Mouse (Mus musculus) MEL (cell line): ENCODE results near the gene Tshz2. TPM values are rescaled to one million over a fixed set of nuclear protein-coding genes. Genes with fewer than 3 reads are reported as not detected.

Source experiments
- DNase-seq: peaks from one replicate; pipeline ENCODE4 v3.0.0; 2011; ENCODE audit warnings: low read depth, low spot score
- H3K27ac ChIP-seq: 2 replicates; pipeline ENCODE4 v1.5.1; 2012; ENCODE audit warnings: low read depth, mild to moderate bottlenecking, control low read depth, low read length, moderate library complexity; ENCODE audit not compliant: control insufficient read depth
- H3K27me3 ChIP-seq, 2 experiments: fragments of 150-350 bp in 1 of 2; sonication (generic) in 1 of 2; 2 replicates each; pipeline ENCODE4 v1.6.1; 2012; ENCODE audit warnings: low read length in 2 of 2, mild to moderate bottlenecking in 2 of 2, improper control_type of control experiment in 1 of 2, moderate library complexity in 1 of 2; ENCODE audit not compliant: insufficient read depth in 2 of 2, control insufficient read depth in 1 of 2
- H3K36me3 ChIP-seq, 2 experiments: 2 replicates each; pipeline ENCODE4 v1.6.1; 2012 to 2014; ENCODE audit warnings: low read length in 2 of 2, improper control_type of control experiment in 1 of 2, inconsistent platforms in 1 of 2, mild to moderate bottlenecking in 1 of 2; ENCODE audit not compliant: insufficient read depth in 2 of 2, control insufficient read depth in 1 of 2
- H3K4me1 ChIP-seq, 2 experiments: fragments of 150-350 bp in 1 of 2; sonication (generic) in 1 of 2; 2 replicates each; pipeline ENCODE4 v1.6.1; 2012; ENCODE audit warnings: low read length in 2 of 2, improper control_type of control experiment in 1 of 2, mild to moderate bottlenecking in 1 of 2; ENCODE audit not compliant: insufficient read depth in 2 of 2, control insufficient read depth in 1 of 2
- H3K4me3 ChIP-seq, 2 experiments: fragments of 150-350 bp in 1 of 2; sonication (generic) in 1 of 2; 2 replicates each; pipeline ENCODE4 v1.5.1; 2012; ENCODE audit warnings: low read depth in 2 of 2, low read length in 2 of 2, mild to moderate bottlenecking in 2 of 2, moderate library complexity in 2 of 2, control low read depth in 1 of 2, improper control_type of control experiment in 1 of 2; ENCODE audit not compliant: control insufficient read depth in 1 of 2, insufficient read depth in 1 of 2
- H3K79me2 ChIP-seq: 2 replicates; pipeline ENCODE4 v1.6.1; 2012; ENCODE audit warnings: mild to moderate bottlenecking, low read length, moderate library complexity; ENCODE audit not compliant: control insufficient read depth, poor library complexity, insufficient read depth
- H3K9ac ChIP-seq: 2 replicates; pipeline ENCODE4 v1.6.1; 2012; ENCODE audit warnings: low read depth, mild to moderate bottlenecking, control low read depth, low read length, moderate library complexity; ENCODE audit not compliant: control insufficient read depth, poor library complexity, severe bottlenecking
- H3K9me3 ChIP-seq: fragments of 150-350 bp; sonication (generic); replicated peaks from 2 replicates; pipeline ENCODE4 v1.6.1; 2012; ENCODE audit warnings: mild to moderate bottlenecking, low read length, improper control_type of control experiment, moderate library complexity; ENCODE audit not compliant: insufficient read depth
- BHLHE40 ChIP-seq: IDR thresholded peaks from 2 replicates; pipeline ENCODE4 v1.6.1; 2012; ENCODE audit warnings: low read depth, mild to moderate bottlenecking, inconsistent platforms, low read length, improper control_type of control experiment, borderline replicate concordance
- CHD1 ChIP-seq: IDR thresholded peaks from 2 replicates; pipeline ENCODE4 v1.6.1; 2012; ENCODE audit warnings: low read depth, mild to moderate bottlenecking, inconsistent platforms, low read length, improper control_type of control experiment
- CHD2 ChIP-seq: IDR thresholded peaks from 2 replicates; pipeline ENCODE4 v1.6.1; 2011; ENCODE audit warnings: low read length, improper control_type of control experiment
- CTCF ChIP-seq, 3 experiments: IDR thresholded peaks in 2 of 3; conservative IDR thresholded peaks in 1 of 3; 2 replicates each; pipeline ENCODE4 v1.5.1; 2011 to 2012; ENCODE audit warnings: low read length in 3 of 3, low read depth in 2 of 3, mild to moderate bottlenecking in 2 of 3, improper control_type of control experiment in 1 of 3, inconsistent platforms in 1 of 3, mixed read lengths in 1 of 3, moderate library complexity in 1 of 3; ENCODE audit not compliant: control insufficient read depth in 1 of 3, insufficient read depth in 1 of 3, poor library complexity in 1 of 3, severe bottlenecking in 1 of 3
- ELF1 ChIP-seq: IDR thresholded peaks from 2 replicates; pipeline ENCODE4 v1.6.1; 2014; ENCODE audit warnings: low read depth, mild to moderate bottlenecking, inconsistent platforms, low read length, improper control_type of control experiment, moderate library complexity
- ETS1 ChIP-seq: IDR thresholded peaks from 2 replicates; pipeline ENCODE4 v1.6.1; 2012; ENCODE audit warnings: low read depth, mild to moderate bottlenecking, inconsistent platforms, low read length, improper control_type of control experiment, moderate library complexity
- GABPA ChIP-seq: IDR thresholded peaks from 2 replicates; pipeline ENCODE4 v1.6.1; 2012; ENCODE audit warnings: low read depth, mild to moderate bottlenecking, inconsistent platforms, low read length, improper control_type of control experiment, moderate library complexity
- GATA1 ChIP-seq: IDR thresholded peaks from 2 replicates; pipeline ENCODE4 v1.6.1; 2011; ENCODE audit warnings: low read depth, low read length, improper control_type of control experiment
- KAT2A ChIP-seq: conservative IDR thresholded peaks from 2 replicates; pipeline ENCODE4 v1.6.1; 2012; ENCODE audit warnings: low read depth, low read length, improper control_type of control experiment, inconsistent platforms
- MAFK ChIP-seq: IDR thresholded peaks from 2 replicates; pipeline ENCODE4 v1.6.1; 2011; ENCODE audit warnings: low read depth, mild to moderate bottlenecking, low read length, improper control_type of control experiment, borderline replicate concordance
- MAX ChIP-seq: IDR thresholded peaks from 2 replicates; pipeline ENCODE4 v1.6.1; 2011; ENCODE audit warnings: low read length, improper control_type of control experiment
- MEF2A ChIP-seq: IDR thresholded peaks from 2 replicates; pipeline ENCODE4 v1.6.1; 2014; ENCODE audit warnings: low read depth, mild to moderate bottlenecking, inconsistent platforms, low read length, improper control_type of control experiment; ENCODE audit not compliant: poor library complexity, insufficient replicate concordance, severe bottlenecking; ENCODE audit errors: extremely low read depth
- MYB ChIP-seq: IDR thresholded peaks from 2 replicates; pipeline ENCODE4 v1.6.1; 2011; ENCODE audit warnings: mild to moderate bottlenecking, low read depth, low read length, improper control_type of control experiment
- MYC ChIP-seq: IDR thresholded peaks from 2 replicates; pipeline ENCODE4 v1.6.1; 2011; ENCODE audit warnings: low read depth, mild to moderate bottlenecking, low read length, improper control_type of control experiment, moderate library complexity
- NRF1 ChIP-seq: IDR thresholded peaks from 2 replicates; pipeline ENCODE4 v1.6.1; 2014; ENCODE audit warnings: low read depth, mild to moderate bottlenecking, inconsistent platforms, low read length, improper control_type of control experiment, moderate library complexity; ENCODE audit not compliant: poor library complexity, insufficient read depth, severe bottlenecking
- POLR2A ChIP-seq, 2 experiments: IDR thresholded peaks; 2 replicates each; pipeline ENCODE4 v1.6.1; 2011 to 2012; ENCODE audit warnings: low read length in 2 of 2, mild to moderate bottlenecking in 2 of 2, control low read depth in 1 of 2, improper control_type of control experiment in 1 of 2, low read depth in 1 of 2, moderate library complexity in 1 of 2; ENCODE audit not compliant: control insufficient read depth in 1 of 2, insufficient read depth in 1 of 2, poor library complexity in 1 of 2
- POLR2AphosphoS2 ChIP-seq: IDR thresholded peaks from 2 replicates; pipeline ENCODE4 v1.6.1; 2011; ENCODE audit warnings: low read length, improper control_type of control experiment
- POLR2AphosphoS5 ChIP-seq: IDR thresholded peaks from 2 replicates; pipeline ENCODE4 v1.6.1; 2012; ENCODE audit warnings: low read depth, borderline replicate concordance, mild to moderate bottlenecking, inconsistent platforms, low read length, moderate library complexity, mixed read lengths
- RAD21 ChIP-seq: IDR thresholded peaks from 2 replicates; pipeline ENCODE4 v1.6.1; 2011; ENCODE audit warnings: mild to moderate bottlenecking, low read depth, low read length, improper control_type of control experiment
- RCOR1 ChIP-seq: IDR thresholded peaks from 2 replicates; pipeline ENCODE4 v1.6.1; 2012; ENCODE audit warnings: low read depth, mild to moderate bottlenecking, inconsistent platforms, low read length, improper control_type of control experiment
- UBTF ChIP-seq: IDR thresholded peaks from 2 replicates; pipeline ENCODE4 v1.6.1; 2012; ENCODE audit warnings: low read depth, mild to moderate bottlenecking, inconsistent platforms, low read length, improper control_type of control experiment, moderate library complexity, borderline replicate concordance; ENCODE audit not compliant: insufficient read depth
- USF1 ChIP-seq: IDR thresholded peaks from 2 replicates; pipeline ENCODE4 v1.6.1; 2014; ENCODE audit warnings: low read depth, mild to moderate bottlenecking, inconsistent platforms, low read length, improper control_type of control experiment, moderate library complexity
- USF2 ChIP-seq, 2 experiments: IDR thresholded peaks; 2 replicates each; pipeline ENCODE4 v1.6.1; 2011 to 2012; ENCODE audit warnings: improper control_type of control experiment in 2 of 2, low read length in 2 of 2, borderline replicate concordance in 1 of 2, inconsistent platforms in 1 of 2, low read depth in 1 of 2, mild to moderate bottlenecking in 1 of 2; ENCODE audit not compliant: insufficient read depth in 1 of 2
- ZC3H11A ChIP-seq: IDR thresholded peaks from 2 replicates; pipeline ENCODE4 v1.6.1; 2012; ENCODE audit warnings: low read depth, mild to moderate bottlenecking, inconsistent platforms, low read length, improper control_type of control experiment
- ZKSCAN1 ChIP-seq: IDR thresholded peaks from 2 replicates; pipeline ENCODE4 v1.6.1; 2012; ENCODE audit warnings: low read depth, mild to moderate bottlenecking, inconsistent platforms, low read length, improper control_type of control experiment, moderate library complexity
- ZNF384 ChIP-seq: IDR thresholded peaks from 2 replicates; pipeline ENCODE4 v1.6.1; 2012; ENCODE audit warnings: low read depth, mild to moderate bottlenecking, inconsistent platforms, low read length, improper control_type of control experiment
- polyA plus RNA-seq, 2 experiments: library from polyadenylated mRNA; stranded (reverse) in 1 of 2; unstranded in 1 of 2; fragments of >175 nt in 1 of 2; fragments of >200 nt in 1 of 2; gene quantifications; 2 replicates each; pipeline versions ENCODE4 v1.2.1 to v1.2.4; 2012; ENCODE audit warnings: low replicate concordance in 2 of 2, low read depth in 1 of 2; ENCODE audit not compliant: insufficient read length in 2 of 2, insufficient read depth in 1 of 2, missing spikeins in 1 of 2
- total RNA-seq: library from RNA; depleted of rRNA; stranded (reverse); fragments of 300-350 nt; gene quantifications from 2 replicates; pipeline ENCODE4 v1.2.3, GENCODE M21; 2012

Tshz2 gene
- total and polyA plus RNA-seq, 3 experiments: not detected

- H3K36me3 ChIP-seq: no peaks in the 10 kb centered on the region
- no peak overlapping the region for H3K4me3 ChIP-seq
- DNase-seq: no peak
- TF ChIP-seq ETS1 (no peak), ZKSCAN1 (no peak), ELF1 (no peak), CHD2 (no peak), POLR2AphosphoS5 (no peak), POLR2AphosphoS2 (no peak), MYB (no peak), ZNF384 (no peak), MAFK (no peak), GATA1 (no peak), CTCF (IDR thresholded peaks at IDR 0.05 in 2 of 3, conservative IDR thresholded peaks at IDR 0.05 in 1 of 3; ENCODE audit: control insufficient read depth in 1 of 3, insufficient read depth in 1 of 3, low read depth in 2 of 3, low read length in 3 of 3, poor library complexity in 1 of 3, severe bottlenecking in 1 of 3) (no peak)
- no peaks in the 10 kb centered on the region for H3K4me1 ChIP-seq
- H3K79me2 ChIP-seq: no peaks in the 10 kb centered on the region
- H3K27ac ChIP-seq: no peak overlapping the region
- no peaks in the 10 kb centered on the region for H3K9me3 ChIP-seq
- no peak overlapping the region for H3K9ac ChIP-seq
- H3K27me3 ChIP-seq: no peaks in the 10 kb centered on the region
These were observed 91.0 kb downstream of the Tshz2 start for GRCm38 (mm10) chr2:169723645-169724462.

GRCm38 (mm10) chr2:169728651-169729280, 96.0 kb downstream of the Tshz2 start:
- Histone ChIP-seq H3K9me3 (no peaks in the 10 kb centered on the region), H3K27ac (no peak overlapping the region), H3K79me2 (no peaks in the 10 kb centered on the region), H3K4me1 (no peaks in the 10 kb centered on the region), H3K36me3 (no peaks in the 10 kb centered on the region), H3K27me3 (no peaks in the 10 kb centered on the region), H3K9ac (no peak overlapping the region), H3K4me3 (no peak overlapping the region)
- DNase-seq: no peak
- no peak for TF ChIP-seq GABPA
- TF ChIP-seq KAT2A: no peak
- no peak for TF ChIP-seq CHD2
- TF ChIP-seq CHD1: no peak
- no peak for TF ChIP-seq USF2 (IDR thresholded peaks at IDR 0.05; ENCODE audit: borderline replicate concordance in 1 of 2, insufficient read depth in 1 of 2, low read depth in 1 of 2, low read length in 2 of 2)
- TF ChIP-seq MEF2A: no peak
- no peak for TF ChIP-seq USF1
- TF ChIP-seq MAX: no peak
- no peak for TF ChIP-seq RAD21
- TF ChIP-seq ZC3H11A: no peak
- no peak for TF ChIP-seq UBTF
- TF ChIP-seq POLR2A (IDR thresholded peaks at IDR 0.05; ENCODE audit: control insufficient read depth in 1 of 2, insufficient read depth in 1 of 2, low read depth in 1 of 2, low read length in 2 of 2, poor library complexity in 1 of 2): no peak
- no peak for TF ChIP-seq NRF1
- no peak for TF ChIP-seq MYC
- TF ChIP-seq BHLHE40: no peak
- TF ChIP-seq RCOR1: no peak
- TF ChIP-seq POLR2AphosphoS2: no peak
